Mouse (Mus musculus) lung, postnatal 4 days (tissue): ENCODE data around the gene Abca13.
"Not testable (repeated sequence)": the region's sequence is repeated elsewhere in the genome, so short reads cannot be mapped to it uniquely, and the experiment has no call there.

Source experiments
- DNase-seq, 2 experiments: peaks; one replicate each; pipeline ENCODE4 v3.0.0; 2021

The Abca13 gene

GRCm38 (mm10) chr11:9191555-9192131, at the start of gene Abca13:
Abca13 (plus strand) TSS chr11:9191942.
- DNase-seq = peak in 1 of 2 experiments; percentile 23

DNA sequence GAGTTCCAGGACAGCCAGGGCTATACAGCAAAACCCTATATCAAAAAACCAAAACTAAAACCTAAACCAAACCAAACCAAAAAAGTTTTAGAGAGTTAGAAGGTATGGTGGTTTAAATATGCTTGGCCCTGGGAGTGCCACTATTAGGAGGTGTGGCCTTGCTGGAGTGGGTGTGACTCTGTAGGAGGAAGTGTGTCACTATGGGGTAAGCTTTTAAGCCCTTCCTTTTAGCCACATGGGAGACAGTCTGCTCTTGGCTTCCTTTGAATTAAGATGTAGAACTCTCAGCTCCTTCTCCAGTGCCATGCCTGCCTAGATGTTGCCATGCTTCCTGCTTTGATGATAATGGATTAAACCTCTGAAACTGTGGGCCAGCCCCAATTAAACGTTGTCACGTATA, 46.6 kb upstream of the Abca13 start:
- DNase-seq = no peak

DNA sequence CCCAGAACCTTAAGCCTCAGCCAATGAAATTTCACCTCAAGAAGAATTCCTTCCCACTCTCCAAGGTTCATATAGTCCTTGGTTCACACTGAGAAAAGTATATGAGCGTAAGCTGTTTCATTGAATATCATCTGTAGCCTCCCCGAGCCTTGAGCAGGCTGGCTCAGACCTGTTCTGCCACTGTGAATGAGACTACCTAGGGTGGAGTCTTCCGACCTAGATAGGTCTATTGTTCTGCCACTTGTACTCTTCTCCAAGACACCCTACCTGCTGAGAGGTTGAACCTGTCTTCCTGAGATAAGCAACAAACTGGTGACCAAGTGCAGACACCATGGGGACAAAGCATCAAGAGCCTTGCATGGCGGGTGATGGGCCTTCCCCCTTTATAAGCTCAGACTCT, 45.6 kb upstream of the Abca13 start:
- no peak for DNase-seq

GRCm38 (mm10) chr11:9146683-9147082, 45.1 kb upstream of the Abca13 start:
- no peak for DNase-seq

DNA sequence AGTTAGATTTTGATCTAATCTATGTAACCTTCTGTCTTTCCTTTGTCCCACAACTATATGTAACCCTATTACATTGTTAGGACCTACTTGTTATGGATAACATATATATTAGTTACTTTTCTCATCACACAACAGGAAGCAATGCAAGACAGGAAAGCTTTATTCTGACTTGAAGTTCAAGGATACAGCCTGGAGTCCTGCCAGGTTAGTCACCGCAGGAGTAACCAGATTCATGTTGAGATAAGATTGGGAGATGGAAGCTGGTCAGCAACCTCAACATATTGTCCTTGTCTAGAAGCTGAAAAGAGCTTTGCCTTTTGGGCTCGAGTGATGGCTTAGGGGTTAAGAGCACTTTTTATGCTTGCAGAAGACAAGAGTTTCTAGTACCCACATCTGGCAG, 43.5 kb upstream of the Abca13 start:
- no peak for DNase-seq

DNA sequence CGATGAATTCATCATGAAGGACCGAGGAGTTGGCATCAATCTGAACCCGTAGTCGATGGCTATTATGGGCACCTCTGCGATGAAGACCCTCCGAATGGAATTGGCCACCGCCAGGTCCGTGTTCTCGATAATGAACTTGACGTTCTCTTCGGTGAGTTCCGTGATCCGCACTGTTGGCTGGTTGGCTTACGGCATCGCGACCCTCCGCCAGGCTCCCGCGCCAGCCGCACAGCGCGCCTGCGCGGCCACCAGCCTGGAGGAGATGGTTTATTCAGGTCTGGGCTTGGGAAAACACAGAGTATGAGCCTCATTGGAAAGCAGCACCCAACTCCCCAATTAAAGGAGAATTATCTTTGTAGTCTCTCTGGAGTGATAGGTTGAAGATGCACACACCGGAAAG, 41.3 kb upstream of the Abca13 start:
- DNase-seq = not testable (repeated sequence)

- no peak for DNase-seq
Measured at GRCm38 (mm10) chr11:9159953-9160352, 31.8 kb upstream of the Abca13 start.

DNA sequence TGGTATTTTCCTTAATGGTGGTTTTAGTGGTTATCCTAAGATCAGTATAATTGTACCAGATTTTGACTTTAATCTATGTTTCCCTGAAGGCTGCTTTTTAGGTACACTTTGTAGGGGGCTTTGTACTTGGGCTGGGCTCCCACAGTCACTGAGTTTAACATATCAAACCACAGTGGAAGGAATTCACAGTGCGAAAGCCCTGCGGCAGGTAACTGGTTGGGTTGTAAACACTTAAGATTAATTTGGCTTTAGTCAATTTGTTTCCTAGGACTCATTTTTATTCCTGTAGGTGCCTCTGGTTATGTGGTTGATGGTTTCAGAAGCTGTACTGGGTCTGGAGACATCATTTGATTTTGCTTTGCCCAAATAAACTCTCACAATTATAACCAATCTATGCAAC, 24.4 kb upstream of the Abca13 start:
- no peak for DNase-seq

DNA sequence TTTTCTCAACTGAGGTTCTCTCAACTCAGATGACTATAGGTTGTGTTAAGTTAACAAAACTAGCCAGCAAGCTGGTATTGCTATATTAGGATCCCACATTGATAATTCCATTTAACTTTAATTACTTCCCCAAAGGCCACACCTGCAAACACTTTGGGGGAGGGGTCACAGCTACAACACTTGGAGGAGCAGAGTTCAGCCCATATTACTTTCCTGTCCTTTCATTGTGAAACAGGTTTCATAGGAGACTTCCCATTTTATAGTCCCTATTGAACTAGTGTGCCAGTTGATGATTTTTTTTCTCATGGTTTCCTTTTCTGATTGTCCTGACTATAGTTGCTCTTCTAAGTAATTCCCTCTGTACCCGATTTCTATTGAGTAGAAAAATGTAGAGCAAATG, 10.3 kb upstream of the Abca13 start:
- no peak for DNase-seq

DNA sequence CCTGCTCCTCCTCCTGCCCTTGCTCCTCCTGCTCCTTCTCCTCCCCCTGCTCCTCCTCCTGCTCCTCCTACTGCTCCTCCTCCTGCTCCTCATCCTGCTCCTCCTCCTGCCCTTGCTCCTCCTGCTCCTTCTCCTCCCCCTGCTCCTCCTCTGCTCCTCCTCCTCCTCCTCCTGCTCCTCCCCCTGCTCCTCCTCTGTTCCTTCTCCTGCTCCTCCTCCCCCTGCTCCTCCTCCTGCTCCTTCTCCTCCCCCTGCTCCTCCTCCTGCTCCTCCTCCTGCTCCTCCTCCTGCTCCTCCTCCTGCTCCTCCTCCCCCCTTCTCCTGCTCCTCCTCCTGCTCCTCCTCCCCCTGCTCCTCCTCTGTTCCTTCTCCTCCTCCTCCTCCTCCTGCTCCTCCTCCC, 2.3 kb upstream of the Abca13 start:
- not testable (repeated sequence) for DNase-seq

GRCm38 (mm10) chr11:9190772-9191554, 779 bp upstream of the Abca13 start:
- DNase-seq = peak; percentile 12 to 55

- no peak for DNase-seq
Measured at GRCm38 (mm10) chr11:9194861-9195260, 3.1 kb downstream of the Abca13 start.

- DNase-seq = no peak
Measured at GRCm38 (mm10) chr11:9199868-9200267, 8.1 kb downstream of the Abca13 start.

DNA sequence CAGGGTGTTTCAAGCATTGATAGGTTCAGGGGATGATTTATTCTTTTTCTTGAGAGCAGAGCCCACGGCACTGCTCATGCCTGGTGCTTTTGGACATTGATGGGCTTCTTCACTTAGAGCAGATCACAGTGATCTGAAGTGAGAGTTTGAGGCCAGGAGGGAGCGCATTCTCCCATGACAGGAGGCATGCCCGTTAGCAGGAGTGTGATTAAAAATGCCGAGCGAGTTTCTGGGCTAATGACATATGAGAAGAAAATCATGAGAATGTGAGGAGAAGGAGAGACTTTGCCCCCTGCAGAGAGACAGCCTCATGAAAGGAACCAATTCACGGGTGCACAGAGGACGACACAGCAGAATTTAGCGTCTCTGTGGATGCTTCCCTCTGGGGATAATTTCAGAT, 19.0 kb downstream of the Abca13 start:
- no peak for DNase-seq

- no peak for DNase-seq
Measured at GRCm38 (mm10) chr11:9213580-9213979, 21.8 kb downstream of the Abca13 start.

DNA sequence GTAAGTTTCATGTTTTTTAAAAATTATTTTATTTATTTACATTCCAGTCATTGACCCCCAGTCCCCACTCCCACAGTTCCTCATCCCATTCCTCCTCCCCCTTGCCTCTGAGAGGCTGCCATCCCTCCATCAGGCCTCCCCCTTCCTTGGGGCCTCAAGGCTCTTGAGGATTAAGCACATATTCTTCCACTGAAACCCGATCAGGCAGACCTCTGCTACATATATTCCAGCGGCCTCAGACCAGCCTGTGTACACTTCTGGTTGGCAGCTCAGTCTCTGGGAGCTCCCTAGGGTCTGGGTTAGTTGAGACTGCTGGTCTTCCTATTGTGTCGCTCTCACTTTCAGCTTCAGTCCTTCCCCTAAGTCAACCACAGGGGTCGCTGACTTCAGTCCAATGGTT, 24.5 kb downstream of the Abca13 start:
- DNase-seq = no peak

- no peak for DNase-seq
Measured at GRCm38 (mm10) chr11:9220501-9220900, 28.8 kb downstream of the Abca13 start.

DNA sequence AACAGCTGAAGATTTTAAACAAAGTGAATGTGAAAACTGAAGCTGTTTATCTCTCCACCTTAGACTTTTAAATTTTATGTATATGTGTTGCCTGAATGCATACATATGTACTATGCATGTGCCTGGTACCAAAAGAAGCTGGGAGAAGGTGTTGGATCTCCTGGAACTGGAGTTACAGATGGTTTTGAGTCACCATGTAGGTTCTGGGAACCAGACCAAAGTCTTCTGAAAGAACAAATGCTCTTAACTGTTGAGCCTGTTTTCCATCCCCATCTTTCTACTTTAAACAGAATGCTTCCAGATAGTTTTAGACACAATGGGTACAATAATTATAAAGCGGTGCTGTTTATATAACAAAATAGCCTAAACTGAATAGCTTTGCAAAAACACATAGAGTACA, 29.9 kb downstream of the Abca13 start:
- no peak for DNase-seq

GRCm38 (mm10) chr11:9226399-9226798, 34.7 kb downstream of the Abca13 start:
- DNase-seq = no peak

DNA sequence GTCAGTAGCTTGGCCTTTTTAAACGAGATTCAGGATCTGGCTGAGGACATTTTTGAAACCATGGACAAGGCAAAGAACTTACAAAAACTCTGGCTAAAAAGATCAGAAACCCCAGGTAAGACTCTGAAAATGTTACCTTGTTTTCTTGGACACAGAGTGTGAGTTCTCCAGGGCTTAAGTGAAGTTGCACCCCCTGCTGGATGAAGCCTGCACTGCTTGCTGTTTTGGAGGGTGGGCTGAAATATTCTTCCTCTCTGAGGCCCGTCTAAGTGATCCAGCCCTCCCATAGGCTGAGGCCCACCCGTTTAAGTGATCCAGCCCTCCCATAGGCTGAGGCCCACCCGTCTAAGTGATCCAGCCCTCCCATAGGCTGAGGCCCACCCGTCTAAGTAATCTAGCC, 57.9 kb downstream of the Abca13 start:
- DNase-seq = peak in 1 of 2 experiments; percentile 4

DNA sequence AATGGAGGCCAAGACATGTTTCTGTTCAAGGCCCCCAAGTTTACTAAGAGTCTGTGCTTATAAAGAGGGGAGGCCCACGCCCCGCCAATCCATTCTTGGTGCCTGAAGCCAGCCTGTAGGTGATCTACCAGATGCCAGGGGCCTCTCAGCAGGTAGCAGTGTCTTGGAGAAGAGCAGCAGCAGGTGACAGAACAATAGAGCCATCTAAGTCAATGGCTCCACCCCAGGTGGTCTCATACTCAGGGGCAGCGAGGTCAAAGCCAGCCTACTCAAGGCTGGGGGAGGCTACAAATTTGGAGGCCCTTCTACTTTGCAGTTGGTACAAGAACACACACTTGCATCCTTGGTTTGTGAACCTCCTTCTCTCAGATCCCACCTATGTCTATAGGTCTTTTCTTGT, 71.3 kb downstream of the Abca13 start:
- not testable (repeated sequence) for DNase-seq

GRCm38 (mm10) chr11:9269090-9269489, 77.3 kb downstream of the Abca13 start:
- no peak for DNase-seq

GRCm38 (mm10) chr11:9285204-9285603, 93.5 kb downstream of the Abca13 start:
- DNase-seq = no peak

DNA sequence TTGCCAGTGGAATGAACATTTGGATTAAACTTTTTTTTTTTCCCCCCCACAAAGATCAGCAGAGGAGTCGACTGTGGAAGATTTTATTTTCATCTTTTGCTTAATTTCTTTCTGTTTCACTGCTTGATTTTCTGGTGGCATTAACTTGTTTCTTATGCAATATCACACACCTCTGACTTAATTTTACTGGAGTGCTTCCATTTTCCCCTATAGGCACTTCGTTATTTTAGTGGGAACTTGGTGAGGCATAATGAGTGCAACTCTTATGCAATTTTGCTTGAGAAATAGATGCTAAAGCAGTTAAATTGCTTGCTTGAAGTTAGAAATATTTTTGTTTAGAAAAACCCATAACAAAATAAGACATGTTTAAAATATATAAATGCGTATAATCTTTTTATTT, 94.0 kb downstream of the Abca13 start:
- DNase-seq = no peak

- no peak for DNase-seq
Measured at GRCm38 (mm10) chr11:9291168-9291567, 99.4 kb downstream of the Abca13 start.
